Mouse (Mus musculus) MN1 (cell line): ENCODE measurements around the gene Foxo1.

Experiments used
- DNase-seq: peaks from one replicate; pipeline ENCODE4 v3.0.0-alpha.2; 2016; ENCODE audit warnings: low spot score

Gene Foxo1

DNA sequence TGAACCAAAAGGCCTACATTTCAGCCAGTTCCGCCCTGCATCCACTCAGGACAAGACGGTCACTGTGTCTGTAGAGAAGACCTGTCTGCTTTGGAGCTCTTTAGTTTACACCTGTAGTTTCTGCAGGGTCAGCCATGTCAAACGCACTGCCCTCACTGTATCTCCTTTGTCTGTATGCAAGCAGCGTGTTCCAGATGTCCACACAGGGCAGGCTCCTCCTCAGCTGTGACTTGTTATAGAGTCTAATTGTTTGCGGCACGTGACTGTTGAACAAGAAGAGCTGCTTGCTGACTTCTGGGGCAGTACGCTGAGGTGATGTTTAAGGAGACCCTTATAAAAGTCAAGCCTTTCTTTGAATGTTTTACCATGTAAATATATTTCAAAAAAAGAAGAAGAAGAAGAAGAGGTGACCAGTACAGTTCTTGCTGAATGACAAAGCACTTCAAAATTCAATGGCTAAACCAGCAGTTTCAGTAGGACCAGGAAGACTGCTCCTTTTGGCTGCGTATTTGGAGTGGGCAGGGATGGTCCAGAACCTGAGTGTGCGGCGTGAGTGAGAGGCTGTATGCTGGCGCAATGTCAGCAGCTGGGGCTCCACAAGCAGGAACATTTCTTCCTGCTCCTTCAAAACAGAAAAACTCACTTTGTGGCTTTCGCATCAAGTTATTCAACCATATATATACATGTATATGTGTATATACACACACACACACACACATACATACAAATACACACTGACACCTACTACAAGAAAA lies 52.6 kb downstream of the Foxo1 start:
- DNase-seq, result no peak

DNA sequence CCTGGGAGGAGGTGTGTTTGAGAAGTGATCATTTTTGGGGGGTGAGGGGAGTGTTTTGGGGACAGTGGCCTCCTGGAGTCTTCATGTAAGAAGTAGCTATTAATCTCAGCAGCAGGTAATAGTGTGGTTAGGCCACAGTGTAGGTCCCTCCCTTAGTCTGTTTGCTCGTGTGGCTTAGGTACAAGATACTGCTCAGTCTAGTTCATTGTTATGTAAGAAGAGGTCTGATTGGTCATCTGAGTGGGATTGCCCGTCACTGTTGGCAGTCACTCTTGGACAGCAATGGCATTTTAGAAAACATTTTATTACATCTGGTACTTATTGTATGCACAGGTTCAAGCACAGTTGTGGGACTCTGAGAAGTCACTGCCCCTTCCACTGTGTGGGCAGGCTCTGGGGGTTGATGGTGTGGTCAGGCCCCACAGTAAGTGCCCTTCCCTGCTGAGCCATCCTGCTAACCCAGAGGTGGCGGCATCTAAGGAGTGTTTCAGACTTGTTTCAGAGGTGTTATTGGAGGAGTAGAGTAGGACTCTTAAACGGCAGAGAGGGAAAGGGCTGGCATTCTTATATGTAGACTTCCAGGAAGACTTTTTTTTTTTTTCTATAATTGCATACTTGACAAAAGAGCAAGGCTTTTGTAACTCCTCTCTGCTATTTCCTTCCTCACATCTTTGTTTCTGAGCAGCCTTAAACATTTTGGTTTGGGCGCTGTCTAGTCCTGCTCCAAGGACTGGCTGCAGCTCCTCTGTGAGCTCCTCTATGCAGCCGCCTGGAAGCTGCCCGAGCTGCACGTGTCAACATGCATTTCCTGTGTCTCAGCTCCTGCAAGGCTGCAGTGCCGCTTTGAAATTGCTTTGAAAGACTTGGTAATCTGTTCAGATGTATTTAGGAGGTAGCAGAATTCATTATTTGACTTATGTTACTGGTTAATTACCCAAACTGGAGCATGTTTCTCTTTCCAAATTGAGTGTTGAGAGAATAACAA lies 54.6 kb downstream of the Foxo1 start:
- DNase-seq, result no peak

DNA sequence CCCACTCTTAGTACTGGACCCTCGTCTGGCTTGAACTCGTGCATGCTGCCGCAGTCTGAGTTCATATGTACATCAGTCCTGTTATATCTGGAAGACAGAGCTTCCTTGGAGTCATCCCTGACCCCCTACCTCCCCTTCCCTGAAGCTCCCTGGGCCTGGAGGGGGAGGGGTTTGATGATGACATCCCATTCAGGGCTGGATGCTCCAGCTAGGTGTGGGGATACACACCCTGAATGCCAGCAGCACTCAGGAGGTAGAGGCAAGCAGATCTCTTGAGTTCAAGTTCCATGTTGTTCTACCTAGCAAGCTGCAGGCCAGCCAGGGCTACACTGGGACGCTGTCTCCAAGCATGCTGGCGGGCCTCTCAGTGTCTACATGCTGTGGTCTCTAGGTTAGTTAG lies 56.9 kb downstream of the Foxo1 start:
- DNase-seq, result no peak

DNA sequence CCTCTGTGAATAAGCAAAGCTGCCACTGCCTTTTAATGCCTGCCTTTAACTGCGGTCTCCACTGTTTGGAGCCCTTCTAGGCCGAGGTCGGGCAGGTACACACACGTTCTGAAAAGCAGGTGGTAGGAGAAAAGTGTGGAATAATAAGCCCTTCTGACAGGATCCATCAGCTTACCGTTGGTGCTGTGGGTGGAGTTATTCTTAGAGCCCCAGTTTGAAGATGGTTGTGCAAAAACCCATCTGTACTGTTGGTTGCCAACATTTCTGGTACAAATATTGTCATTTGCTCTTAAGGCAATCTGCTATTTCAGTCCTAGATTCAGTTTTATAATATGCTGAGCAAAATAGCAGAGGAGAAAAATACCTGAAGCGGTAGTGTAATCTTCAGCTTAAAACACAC lies 58.6 kb downstream of the Foxo1 start:
- no peak for DNase-seq

DNA sequence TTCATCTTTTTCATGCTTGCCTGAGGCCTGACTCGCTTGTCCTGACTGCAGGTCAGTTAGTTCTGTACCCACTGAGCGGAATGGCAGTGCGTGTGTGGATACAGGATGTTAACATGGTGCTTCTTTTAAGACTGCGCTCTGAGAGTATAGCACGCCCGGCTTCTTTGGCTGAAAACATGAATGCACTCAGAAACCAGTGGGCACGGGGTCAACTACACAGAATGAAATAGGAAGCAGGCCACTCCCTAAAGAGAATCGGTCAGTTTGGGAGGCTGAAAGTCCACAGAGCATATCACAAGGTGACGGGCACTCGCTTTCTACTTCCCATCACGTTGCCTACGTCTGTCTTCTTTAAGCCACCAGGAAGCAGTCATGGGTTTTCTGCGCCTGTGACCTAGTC lies 59.0 kb downstream of the Foxo1 start:
- DNase-seq, result no peak

DNA sequence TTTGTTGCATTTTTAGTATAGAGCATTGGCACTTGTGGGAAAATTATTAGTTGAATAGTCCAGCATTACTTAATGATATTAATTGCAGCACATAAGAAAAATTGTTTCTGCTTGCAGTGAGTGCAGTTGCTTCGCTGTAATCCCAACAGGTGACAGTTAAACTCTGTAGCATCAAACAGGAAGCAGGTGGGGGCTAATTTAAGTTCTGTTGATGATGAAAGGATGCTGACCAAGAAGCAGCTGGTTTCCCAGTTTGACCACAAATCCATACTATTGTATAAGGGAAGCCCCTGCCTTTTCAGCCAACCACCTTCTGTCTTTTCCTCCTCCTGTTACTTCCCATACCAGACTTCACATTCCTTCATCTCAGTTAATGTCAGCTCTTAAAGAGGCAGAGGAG lies 63.6 kb downstream of the Foxo1 start:
- DNase-seq, result no peak

DNA sequence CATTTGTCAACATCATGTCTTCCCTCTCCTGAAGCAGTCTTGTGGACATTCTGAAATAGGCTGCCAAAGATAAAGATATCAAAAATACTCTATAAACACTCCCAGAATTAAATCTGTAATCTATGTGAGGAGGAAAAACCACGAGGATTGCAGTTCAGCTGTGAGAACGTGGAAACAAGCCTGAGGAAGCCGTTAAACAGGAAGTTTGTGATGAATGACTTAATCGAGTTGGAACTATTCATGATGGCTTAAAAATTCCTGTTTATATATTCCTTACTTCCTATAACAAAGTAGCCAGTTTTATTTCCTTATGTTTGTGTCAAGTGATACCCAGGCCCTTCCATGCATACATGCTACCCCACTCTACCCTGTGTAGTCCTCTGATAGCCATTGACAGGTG lies 70.6 kb downstream of the Foxo1 start:
- DNase-seq, result no peak

DNA sequence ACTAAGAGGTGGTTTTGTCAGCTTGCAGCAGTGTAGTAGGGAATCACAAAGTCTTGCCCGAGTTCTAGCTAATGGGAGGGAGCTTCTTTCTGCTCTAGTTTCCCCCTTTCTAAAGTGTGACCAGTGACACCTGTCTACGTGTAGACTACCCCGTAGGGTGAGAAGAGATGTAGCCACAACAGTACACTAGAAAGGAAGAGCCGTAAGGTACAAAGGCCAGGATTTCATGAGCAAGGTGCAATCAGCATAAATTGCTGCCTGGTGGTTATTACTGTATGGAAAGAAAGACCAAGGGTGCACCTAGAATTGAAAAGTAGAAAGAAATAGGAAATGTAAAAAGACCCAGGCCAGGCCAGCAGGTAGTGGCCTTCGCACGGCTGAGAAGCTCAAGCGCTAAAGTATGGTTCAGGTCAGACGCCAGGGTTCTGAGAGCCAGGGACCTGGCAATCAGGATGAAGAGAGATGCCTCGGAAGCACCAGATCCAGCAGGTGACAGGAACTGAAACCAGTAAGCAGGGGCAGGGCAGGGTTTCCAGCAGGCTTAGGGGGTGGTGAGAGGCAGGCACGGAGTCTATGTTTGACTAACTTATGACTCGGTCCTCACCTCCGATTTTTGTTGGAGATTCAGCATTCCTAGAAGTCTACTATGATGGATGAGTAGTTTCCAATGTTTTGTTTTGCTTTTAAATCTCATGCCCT lies 72.3 kb downstream of the Foxo1 start:
- DNase-seq, result no peak

DNA sequence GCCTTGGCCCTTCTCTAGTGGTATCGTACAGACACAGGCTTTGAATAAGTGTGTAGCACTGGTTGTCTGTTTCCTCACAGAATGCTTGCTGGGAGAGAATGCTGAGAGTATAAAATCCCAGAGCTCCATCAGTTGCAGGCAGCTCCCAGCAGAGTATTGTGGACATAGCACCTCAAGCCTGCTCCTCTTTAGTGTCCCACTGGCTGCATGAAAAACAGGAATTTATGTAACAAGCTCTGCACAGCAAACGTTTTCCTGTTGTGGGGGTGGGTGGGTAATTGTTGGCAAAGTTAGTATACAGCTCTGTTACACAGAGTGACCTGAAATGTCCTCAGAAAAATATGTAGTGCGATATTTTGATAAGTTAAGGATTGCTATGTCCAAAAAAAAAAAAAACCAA lies 74.1 kb downstream of the Foxo1 start:
- DNase-seq, result no peak

DNA sequence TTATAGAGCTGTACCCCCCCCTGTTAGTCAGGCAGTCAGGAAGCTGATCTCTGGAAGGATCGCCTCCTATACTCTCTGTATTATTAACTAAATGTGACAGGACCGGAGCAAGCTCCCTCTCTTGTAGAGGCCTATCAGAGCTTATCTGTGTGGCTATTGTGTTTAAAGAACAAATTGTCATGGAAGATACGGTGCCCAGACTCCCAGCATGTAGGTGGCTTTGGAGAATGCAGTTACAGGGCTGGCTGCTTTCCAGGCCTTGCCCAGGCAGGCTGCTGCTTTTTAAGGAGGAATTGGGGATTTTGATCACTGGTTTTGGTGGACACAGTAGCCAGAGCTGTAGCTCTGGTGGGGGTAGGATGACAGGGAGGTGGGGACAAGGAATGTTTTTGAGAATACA lies 74.7 kb downstream of the Foxo1 start:
- DNase-seq, result no peak

DNA sequence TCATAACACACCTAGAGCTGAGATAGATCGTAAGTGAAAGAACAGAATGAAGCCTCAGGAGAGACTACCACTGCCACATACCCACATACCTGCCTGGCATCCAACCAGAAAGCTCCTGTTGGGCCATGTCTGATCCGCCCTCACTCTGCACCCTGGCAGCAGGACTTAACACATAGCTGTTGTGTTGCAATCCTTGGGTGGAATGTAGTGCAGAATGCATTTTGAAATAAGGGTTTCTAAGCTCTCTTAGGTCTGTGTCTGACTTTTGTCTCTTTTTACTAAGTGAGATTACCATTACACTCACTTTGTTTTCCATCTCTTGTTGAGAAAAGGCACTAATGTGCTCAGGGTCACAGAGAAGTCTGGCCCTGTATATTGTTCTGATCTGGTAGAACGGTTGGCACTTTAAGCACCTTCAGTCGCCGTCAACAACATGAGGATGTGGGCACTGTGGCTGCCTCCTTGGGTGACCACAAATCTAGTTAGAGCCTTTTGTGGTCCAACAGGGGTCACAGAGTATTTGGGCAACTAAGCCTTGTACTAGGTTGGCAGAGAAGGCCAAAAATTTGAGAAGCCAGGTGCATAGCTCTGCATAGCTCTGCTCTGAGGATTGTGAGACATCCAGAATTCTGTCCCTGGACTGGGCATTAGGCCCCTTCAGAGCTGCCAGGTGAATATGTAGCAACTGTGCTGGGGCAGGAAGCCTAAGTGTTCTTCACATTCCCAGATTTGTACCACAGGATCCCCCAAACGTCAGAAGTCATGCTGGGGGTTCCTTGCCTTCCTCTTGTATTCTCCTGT lies 75.3 kb downstream of the Foxo1 start:
- no peak for DNase-seq

DNA sequence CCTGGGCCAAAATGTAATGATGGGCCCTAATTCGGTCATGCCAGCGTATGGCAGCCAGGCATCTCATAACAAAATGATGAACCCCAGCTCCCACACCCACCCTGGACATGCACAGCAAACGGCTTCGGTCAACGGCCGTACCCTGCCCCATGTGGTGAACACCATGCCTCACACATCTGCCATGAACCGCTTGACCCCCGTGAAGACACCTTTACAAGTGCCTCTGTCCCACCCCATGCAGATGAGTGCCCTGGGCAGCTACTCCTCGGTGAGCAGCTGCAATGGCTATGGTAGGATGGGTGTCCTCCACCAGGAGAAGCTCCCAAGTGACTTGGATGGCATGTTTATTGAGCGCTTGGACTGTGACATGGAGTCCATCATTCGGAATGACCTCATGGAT lies 77.7 kb downstream of the Foxo1 start:
- no peak for DNase-seq

DNA sequence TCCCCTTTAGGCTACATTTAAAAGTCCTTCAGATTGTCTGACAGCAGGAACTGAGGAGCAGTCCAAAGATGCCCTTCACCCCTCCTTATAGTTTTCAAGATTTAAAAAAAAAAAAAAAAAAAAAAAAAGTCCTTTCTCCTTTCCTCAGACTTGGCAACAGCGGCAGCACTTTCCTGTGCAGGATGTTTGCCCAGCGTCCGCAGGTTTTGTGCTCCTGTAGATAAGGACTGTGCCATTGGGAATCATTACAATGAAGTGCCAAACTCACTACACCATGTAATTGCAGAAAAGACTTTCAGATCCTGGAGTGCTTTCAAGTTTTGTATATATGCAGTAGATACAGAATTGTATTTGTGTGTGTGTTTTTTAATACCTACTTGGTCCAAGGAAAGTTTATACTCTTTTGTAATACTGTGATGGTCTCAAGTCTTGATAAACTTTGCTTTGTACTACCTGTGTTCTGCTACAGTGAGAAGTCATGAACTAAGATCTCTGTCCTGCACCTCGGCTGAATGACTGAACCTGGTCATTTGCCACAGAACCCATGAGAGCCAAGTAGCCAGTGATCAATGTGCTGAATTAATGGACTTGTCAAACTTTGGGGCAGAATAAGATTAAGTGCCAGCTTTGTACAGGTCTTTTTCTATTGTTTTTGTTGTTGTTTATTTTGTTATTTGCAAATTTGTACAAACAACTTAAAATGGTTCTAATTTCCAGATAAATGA lies 79.0 kb downstream of the Foxo1 start:
- DNase-seq, result no peak

DNA sequence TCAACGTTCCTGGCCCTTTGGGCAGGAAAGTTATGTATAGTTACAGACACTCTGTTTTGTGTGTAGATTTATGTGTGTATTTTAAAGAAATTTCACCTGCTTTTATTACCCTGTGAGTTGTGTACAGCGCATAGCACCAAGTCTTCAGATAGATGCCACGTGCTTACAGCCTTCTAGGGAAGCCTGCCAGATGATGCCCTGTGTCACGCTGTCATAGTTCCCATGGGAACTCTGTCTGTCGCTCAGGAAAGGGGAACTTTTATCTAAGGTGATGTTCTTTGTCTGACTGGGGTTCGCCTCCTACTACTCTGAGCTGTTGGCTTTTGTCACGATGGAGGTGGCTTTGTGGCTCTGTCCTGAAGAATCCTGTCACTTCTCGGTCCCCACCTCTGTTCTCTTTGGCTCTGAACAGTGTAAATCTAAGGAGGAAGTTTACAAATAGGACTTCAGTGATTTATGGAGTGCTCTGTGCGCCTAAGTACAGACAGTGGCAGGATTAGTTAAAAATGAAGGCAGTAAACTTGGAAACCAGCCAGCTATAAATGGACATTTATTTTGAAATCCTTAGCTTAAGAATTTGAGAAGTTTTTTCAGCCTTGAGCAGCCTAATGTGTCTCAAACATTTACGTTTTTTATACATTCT lies 80.0 kb downstream of the Foxo1 start:
- no peak for DNase-seq

DNA sequence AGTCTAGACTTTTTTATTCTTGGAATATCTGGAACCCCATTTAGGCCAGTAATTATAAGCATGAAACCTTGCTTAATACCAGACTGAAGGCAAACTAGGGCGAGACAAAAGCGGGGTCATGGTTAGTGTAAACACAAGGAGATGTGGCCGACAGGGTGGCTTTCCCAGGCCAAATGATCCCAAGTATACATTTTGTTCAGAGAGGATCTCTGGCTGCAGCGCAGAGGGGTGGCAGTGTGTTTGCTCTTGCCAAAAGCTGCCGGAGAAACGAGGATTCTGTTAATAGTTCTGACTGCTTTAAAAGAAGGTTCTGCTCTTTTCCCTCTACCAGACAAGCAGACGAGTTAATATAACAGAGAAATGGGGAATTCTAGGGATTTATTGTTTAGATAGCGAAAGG lies 82.5 kb downstream of the Foxo1 start:
- DNase-seq, result no peak

DNA sequence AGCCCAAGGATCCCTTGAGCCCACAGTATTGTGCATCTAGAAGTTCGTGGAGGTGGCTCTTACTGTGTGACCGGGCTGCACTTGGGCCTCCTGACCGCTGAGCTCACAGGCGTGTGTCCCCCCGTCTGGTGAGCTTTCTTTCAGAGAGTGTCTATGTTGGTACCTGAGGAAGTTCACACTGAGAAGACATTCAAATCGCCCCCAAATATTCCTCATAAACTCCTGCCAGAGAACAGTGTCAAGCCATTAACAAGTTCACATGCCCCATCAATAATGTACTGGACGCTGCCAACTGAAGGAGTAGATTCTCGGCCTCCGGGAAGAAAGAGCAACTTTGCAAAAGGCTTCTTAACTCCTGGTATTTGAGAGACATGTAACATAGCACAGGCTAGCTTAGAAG lies 83.8 kb downstream of the Foxo1 start:
- no peak for DNase-seq

DNA sequence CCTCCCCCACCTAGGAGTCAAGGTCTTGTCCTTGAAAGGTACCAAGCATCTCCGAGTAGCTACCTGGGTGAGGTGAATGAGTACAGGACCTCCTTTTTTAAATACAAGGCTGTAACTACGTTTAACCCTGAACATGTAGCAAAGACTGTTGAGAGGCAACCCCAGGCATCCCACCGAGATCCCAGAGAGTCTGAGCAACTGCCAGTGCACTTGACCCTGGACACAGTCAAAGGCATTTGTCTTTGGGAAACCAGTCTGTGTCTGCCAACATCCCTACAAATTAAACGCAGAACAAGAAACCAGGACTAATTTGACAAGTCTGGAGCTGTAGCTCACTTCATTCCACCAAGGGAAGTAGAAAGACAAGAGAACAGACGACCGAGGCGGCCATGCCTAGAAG lies 86.1 kb downstream of the Foxo1 start:
- no peak for DNase-seq

DNA sequence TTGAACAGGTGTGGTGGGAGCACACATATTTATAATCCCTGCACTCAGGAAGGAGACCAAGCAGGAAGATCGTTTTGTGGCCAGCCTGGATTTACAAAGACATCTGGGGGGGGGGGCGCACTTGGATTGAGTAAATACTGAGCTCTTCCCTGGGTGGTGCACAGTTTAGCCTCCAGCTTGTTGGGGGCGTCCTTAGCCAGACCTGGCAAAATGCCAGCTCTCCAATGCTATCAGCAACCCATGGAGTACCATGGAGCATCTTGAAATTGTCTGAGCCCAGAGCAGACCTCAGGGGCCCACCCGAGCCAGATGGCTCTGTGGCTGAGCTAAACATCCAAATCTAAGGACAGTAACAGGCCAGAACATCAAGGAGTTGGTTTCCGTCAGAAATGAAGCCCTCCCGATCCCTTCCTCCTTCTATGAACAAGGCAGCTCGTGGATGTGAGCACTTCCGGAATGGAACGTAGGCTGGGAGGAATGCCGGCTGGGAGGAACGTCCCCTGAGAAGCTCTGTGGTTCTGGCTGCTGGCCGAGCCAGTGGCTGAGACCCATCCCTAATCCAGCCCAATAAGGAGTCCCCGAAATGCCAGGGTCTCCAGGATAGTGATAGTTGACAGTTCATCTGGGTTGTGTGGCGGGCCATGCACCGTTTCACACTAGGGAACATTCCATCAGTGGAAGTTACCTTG lies 89.3 kb downstream of the Foxo1 start:
- no peak for DNase-seq

DNA sequence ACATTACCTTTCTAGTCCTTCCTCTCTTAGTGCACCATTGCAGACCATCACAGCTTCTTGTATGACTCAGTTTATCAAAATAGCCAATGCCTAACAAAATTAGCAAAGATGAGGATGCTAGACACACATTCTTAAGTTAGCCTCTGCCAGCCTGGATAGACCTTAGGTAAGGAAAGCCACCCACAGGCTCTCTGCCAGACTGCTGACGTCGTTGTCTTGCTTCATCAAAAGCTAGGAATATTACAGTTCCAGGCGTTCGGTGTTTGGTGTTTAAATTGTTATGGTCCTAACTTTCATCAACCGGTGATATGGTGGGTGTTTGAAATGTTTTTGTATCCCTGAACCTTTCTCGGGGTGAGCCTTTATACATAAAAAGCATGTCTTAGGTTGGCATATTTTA lies 96.4 kb downstream of the Foxo1 start:
- no peak for DNase-seq

DNA sequence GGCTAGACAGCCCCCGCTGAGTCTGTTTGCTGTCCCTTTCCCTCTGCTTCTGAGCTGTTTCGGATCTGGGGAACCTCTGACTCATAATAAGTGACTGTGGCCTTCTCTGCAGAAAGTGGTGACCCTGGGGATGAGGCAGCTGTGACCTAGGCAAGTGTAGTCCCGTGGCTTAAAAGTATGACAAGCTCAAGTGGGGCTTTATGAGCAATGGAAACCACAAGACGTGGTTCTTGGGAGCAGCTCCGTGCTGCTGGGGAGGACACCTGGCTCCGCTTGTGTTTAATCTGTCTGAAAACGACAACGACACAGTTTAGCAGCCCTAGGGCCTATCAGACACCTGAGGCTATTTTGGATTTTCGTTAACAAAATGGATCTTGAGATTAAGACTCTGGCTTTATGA lies 101.1 kb downstream of the Foxo1 start:
- DNase-seq, result no peak
